Mouse (Mus musculus) regulatory T cell (primary cell): ENCODE data around the gene Serpini2.
"Not testable (repeated sequence)": the region's sequence is repeated elsewhere in the genome, so short reads cannot be mapped to it uniquely, and the experiment has no call there.

Experiments
- in situ Hi-C: fragments of 300-600 bp; cut with MboI, MseI; formaldehyde crosslinking; loops from one replicate; pipeline ENCODE4 v1.15.1; 2025; ENCODE audit warnings: high pct_unique_total_duplicates

Serpini2 gene

DNA sequence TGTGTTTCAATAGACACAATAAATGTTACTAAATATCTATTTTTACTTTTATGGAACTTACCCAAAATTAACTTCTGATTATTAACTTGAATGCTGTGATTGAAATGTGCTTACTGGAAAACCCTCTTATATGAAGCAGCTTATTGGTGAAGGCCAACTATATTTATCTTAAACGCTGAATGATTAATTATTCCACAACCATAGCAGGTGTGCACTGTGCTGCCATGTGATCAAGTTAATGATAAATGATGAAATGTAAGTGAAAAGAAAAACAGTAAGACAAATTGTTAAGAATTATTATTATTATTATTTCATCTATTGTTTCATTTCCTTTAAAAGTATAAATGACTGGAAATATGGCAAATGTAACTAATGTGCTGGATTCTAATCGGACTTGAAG, at the start of gene Serpini2:
Gene Serpini2, minus strand, starts transcription at position 101 of the 400 bp plus-strand sequence.
- in situ Hi-C loops: no loop called here

DNA sequence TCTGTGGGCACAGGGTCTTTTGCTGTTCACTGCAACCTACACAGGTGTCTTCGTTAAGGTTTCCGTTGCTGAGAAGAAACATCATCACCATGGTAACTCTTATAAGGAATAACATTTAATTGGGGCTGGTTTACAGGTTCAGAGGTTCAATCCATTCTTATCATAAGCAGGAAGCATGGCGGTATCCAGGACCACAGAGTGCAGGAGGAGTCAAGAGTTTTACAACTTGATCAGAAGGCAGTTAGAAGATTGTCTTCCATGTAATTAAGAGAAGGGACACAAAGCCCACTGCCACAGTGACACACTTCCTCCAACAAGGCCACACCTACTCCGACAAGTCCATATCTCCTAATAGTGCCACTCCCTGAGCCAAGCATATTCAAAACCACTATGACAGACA, 39.0 kb upstream of the Serpini2 start:
- in situ Hi-C loops: no loop called here

- in situ Hi-C loops: no loop called here
Measured at GRCm38 (mm10) chr3:75308228-75308627, 38.4 kb upstream of the Serpini2 start.

- in situ Hi-C loops: no loop called here
Measured at GRCm38 (mm10) chr3:75305584-75305983, 35.7 kb upstream of the Serpini2 start.

DNA sequence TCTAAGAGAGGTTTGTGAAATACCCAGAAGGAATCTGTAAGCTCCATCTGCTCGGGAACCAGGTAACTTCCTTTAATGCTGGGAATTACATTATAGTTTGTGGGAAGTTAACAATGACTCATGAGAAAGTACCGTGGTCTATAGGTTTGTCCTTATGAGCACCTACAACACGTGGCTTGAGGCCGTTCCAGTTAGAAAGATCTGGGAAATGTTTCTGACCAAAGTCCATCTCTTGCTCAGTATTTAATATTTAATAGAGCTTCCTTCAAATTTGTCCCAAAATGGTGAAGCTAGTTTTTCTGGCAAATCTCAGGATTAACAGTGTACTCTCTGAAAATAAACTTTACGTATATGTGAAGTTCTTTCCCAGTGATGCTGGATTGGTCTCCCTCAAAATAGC, 34.7 kb upstream of the Serpini2 start:
- in situ Hi-C loops: no loop called here

DNA sequence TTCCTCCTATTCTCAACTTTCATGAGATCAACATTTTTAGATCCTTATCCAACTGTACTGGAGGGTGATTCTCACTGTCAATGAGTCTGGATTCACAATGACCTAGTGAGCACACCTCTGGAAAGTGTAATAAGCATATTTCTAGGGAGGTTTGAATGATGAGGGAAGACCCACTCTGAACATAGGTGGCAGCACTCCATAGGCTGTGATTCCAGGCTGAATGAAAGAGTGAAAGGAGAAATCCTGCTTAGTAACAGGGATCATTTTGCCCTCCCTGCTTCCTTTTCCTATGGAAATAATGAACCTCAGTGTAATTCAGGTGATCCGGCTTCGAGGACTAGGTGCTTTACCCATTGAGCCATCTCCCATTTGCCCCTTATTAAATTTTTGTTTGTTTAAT, 31.2 kb upstream of the Serpini2 start:
- in situ Hi-C loops: no loop called here

- in situ Hi-C loops: not testable (repeated sequence)
Measured at GRCm38 (mm10) chr3:75299464-75299863, 29.6 kb upstream of the Serpini2 start.

DNA sequence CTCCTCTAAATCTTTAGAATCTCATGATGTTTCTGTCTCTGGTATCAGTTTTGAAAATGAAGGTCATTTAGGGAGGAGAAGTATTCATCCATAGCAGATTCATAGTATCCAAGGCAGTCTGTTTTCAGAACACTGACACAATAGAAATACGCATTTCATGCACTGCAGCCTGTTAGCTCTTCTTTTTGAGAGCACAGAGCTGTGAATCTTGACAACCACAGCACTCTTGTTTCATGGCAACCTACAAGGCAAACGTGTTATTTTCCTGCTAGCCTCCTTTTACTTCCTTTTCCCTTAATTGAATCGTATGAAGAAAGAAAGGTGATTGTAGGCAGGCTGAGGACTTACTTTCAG, 27.9 kb upstream of the Serpini2 start:
- in situ Hi-C loops: no loop called here

GRCm38 (mm10) chr3:75297026-75297757, 27.3 kb upstream of the Serpini2 start:
- in situ Hi-C loops: no loop called here

GRCm38 (mm10) chr3:75293243-75293642, 23.4 kb upstream of the Serpini2 start:
- in situ Hi-C loops: no loop called here

GRCm38 (mm10) chr3:75277455-75277854, 7.6 kb upstream of the Serpini2 start:
- in situ Hi-C loops: no loop called here

DNA sequence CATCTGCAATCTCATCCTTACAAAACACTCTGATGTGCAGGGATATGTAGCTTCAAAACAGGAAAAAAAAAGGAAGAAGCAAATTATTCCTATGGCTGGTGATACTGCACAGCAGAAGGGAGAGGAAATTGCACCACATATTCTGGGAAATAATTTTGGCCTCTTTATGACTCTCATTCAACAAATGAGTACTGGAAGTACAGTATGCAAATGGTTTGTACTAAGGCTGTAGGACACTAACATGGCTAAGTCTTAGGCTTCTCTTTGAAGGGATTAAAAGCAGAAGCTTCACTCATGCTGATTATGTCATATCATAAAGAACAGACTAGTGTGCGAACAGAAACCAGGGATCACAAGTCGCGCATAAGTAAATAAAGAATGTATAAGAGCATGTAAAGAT, 6.6 kb upstream of the Serpini2 start:
- in situ Hi-C loops: no loop called here

GRCm38 (mm10) chr3:75275127-75275526, 5.2 kb upstream of the Serpini2 start:
- in situ Hi-C loops: no loop called here

DNA sequence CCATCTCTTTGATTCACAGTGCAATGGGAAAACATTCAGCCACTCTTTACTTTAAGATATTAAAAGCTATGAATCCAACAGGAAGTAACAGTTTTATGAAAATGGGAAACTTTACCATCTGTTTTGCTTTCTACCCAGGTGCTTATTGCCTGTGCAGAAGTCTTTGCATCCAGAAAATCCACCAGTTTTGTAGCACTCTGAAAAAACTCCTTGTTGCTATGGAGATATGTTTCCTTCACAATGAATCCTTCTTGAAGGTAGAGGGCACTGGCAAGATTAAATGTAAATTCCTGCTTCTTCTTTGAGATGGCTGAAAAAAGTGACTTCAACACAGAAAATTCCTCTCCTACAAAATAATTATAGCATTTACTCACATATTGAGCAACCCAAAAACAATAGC, 10.5 kb downstream of the Serpini2 start:
- in situ Hi-C loops: no loop called here

DNA sequence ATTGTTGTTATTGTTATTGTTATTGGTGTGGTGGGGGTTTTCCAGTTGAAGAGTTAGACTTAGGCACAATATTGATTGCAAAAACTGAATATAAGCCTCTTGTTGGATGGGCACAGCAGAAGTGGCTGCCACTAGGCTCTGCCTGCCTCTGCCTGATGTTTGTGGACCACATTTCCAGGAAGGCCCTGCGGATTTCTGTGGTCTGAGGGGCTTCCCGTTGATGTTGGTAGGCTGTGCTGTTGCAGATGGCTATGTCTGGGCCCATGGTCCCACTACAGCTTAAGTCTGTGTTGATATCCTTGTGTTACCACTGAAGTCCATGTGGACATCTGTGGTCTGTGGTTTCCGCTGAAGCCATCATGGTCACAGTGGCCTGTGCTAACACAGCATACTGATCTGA, 50.2 kb downstream of the Serpini2 start:
- in situ Hi-C loops: loop anchor here (25.0 kb wide), 3 partner anchors 293 to 643 kb away; no protein-coding TSS in a partner anchor

DNA sequence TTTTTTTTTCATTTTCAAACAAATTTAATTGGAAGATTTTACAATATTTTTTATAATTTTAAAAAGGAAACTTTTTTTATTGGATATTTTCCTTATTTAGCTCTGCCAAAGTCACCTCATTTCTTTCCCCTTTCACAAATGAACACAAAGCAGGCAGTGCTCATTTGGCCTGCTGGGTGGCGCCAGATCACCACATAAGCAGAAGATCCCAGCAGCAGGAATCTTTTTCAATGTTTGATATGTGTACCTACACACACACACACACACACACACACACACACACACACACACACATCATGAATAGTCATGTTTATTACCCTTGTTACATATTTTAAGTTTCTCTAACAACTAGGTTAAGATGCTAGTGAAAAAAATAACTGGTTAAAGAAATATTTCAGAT, 50.7 kb downstream of the Serpini2 start:
- in situ Hi-C loops: loop anchor here (25.0 kb wide), 3 partner anchors 293 to 643 kb away; no protein-coding TSS in a partner anchor

DNA sequence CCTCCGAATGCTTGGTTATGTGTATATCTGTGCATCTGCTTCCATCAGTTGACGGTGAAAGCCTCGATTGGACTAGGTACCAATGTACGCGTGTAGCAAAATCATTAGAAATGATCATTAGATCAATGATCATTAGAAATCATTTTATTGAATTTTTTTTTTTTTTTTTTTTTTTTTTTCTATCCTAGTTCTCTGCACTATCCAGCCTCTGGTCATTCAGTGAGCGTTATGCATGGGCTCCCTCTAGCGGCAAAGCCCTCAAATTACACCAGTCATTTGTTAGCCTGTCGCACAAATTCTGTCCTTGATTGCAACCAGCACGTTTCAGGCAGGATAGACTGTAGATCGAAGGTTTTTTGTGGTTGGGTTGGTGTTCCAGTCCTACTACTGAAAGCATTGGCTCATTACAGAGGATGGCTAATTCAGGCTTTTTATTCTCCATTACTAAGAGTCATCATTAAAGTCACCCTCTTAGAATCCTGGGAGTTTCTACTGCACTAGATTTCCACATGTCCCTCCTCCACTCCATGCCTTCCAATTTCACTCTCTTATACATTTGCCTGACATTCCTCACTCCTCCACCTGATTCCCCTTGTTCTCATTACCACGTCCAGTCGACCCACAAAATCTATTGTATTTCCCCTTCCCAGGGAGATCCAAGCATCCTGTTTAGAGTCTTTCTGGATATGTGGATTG, 66.9 kb downstream of the Serpini2 start:
- in situ Hi-C loops: loop anchor here (25.0 kb wide), 3 partner anchors 309 to 659 kb away; no protein-coding TSS in a partner anchor
